Mouse (Mus musculus) embryonic facial prominence, embryonic 10.5 days (tissue): ENCODE measurements around the gene Rab11fip3. TPM values are rescaled to one million over a fixed set of nuclear protein-coding genes. Genes with fewer than 3 reads are reported as not detected.

ENCODE experiments used
- DNase-seq: peaks from one replicate; pipeline ENCODE4 v3.0.0-alpha.2; 2017; ENCODE audit warnings: low spot score
- H3K27ac ChIP-seq: fragments of 300-500 bp; sonication (generic); replicated peaks from 2 replicates; pipeline ENCODE4 v1.5.1; 2016; ENCODE audit warnings: mild to moderate bottlenecking
- H3K27me3 ChIP-seq: fragments of 300-500 bp; sonication (generic); replicated peaks from 2 replicates; pipeline ENCODE4 v1.6.1; 2016; ENCODE audit warnings: low read depth, mild to moderate bottlenecking; ENCODE audit not compliant: poor library complexity, severe bottlenecking
- H3K36me3 ChIP-seq: fragments of 300-500 bp; sonication (generic); replicated peaks from 2 replicates; pipeline ENCODE4 v1.6.1; 2016; ENCODE audit warnings: mild to moderate bottlenecking, moderate library complexity
- H3K4me1 ChIP-seq: fragments of 300-500 bp; sonication (generic); 2 replicates; pipeline ENCODE4 v1.6.1; 2016
- H3K4me3 ChIP-seq: fragments of 300-500 bp; sonication (generic); 2 replicates; pipeline ENCODE4 v1.5.1; 2016; ENCODE audit warnings: mild to moderate bottlenecking, moderate library complexity
- H3K9me3 ChIP-seq: fragments of 300-500 bp; sonication (generic); 2 replicates; pipeline ENCODE4 v1.6.1; 2016; ENCODE audit warnings: mild to moderate bottlenecking
- WGBS: fragments of 180-500 bp; shearing (Covaris S2); methylation state at CpG from one replicate; pipeline ENCODE4 v1.1.7; 2016; 5-methylcytosine and 5-hydroxymethylcytosine counted together
- polyA plus RNA-seq: library from polyadenylated mRNA; unstranded; fragments of >200 nt; fragmentation: Nextera tagmentation; extraction: Ambion mirVana; gene quantifications from 2 replicates; pipeline ENCODE4 v1.2.1, GENCODE M21; 2016

Rab11fip3 gene
- polyA plus RNA-seq, 1 experiment from 2014 or later, result 25.3 TPM

DNA sequence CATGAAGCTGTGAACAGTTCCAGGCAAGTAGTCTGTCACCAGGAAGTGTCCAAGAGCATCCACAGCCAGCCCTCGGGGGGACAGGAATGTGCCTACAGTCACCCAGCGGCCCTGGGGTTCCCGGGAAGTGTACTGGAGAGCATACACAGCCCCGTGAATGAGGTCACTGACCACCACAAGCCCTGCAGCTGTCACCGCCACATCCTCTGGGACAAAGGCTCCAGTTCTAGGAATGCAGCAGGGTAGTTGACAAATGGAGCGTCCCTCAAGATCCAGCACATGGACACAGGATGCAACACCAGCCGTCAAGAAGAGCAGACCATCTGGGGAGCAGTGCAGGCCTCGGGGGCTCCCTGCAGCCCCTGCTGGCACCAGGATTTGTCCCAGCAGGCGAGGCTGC is 125.6 kb downstream of the Rab11fip3 start:
- H3K9me3 ChIP-seq, result no peaks in the 10 kb centered on the region
- DNase-seq, result no peak
- H3K4me1 ChIP-seq, result peaks cover 57% of the 10 kb centered on the region
- H3K4me3 ChIP-seq, result 0 out of 2 replicates have a peak overlapping the region, but pooled peaks have one; percentile 5
- WGBS, result 73% methylated on average over 9 of the region's 9 CpGs
- no peaks in the 10 kb centered on the region; the same call in 1 of the 2 replicates for H3K27me3 ChIP-seq
- H3K27ac ChIP-seq, result peak overlapping the region; percentile 51; the same call in 1 of the 2 replicates
- peaks cover 5% of the 10 kb centered on the region for H3K36me3 ChIP-seq

DNA sequence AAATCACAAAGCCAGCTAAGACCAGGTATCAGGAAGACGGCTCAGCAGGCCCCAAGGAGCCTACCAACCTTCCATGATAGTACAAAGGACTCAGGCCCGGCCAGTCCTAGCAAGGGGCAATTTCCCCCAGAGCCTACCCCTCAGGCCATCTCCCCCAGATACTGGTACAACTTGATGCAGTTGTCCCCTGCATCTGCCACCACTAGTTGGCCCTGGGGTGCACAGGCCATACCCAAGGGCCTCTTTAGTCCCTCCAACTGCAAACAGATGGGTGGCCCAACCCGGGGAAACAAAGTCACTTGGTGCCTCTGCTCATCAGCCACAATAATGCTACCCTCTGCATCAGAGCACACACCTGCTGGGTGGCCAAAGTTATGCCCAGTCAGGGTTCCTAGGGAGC is 126.1 kb downstream of the Rab11fip3 start:
- WGBS, result 83% methylated on average over 3 of the region's 3 CpGs
- Histone ChIP-seq H3K27me3 (no peaks in the 10 kb centered on the region; the same call in 1 of the 2 replicates), H3K36me3 (peaks cover 8% of the 10 kb centered on the region), H3K9me3 (no peaks in the 10 kb centered on the region), H3K27ac (peak overlapping the region; percentile 51), H3K4me3 (0 out of 2 replicates have a peak overlapping the region, but pooled peaks have one; percentile 5), H3K4me1 (peaks cover 57% of the 10 kb centered on the region)
- no peak for DNase-seq

DNA sequence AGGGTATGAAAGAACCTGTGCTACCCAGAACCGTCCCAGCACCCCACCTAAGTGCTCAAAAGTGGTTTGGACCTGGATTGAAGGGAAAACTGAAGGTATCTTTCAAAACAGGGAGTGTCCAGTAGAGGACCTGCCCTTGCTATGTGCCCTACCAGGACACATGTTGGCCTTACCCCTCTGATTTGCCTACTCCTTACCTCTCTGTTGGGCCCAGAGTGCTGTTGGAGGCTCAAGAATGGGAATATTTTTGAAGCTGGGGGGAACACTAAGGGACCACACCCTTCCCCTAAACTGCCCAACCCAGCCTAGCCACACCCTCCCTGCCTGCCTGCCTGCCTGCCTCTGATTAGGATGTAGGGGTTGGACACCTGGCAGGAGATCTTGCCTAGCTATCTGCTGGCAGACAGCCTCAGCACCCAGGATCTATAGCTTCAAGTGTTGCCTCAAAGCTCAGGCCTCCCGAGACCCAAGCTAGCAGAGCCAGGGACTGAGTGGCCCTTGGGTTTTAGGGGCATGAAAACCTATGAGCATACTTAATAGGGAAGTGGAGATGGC is 126.7 kb downstream of the Rab11fip3 start:
- Histone ChIP-seq H3K27me3 (no peaks in the 10 kb centered on the region; the same call in 1 of the 2 replicates), H3K4me3 (peak overlapping the region; percentile 88), H3K4me1 (peaks cover 57% of the 10 kb centered on the region), H3K27ac (peak overlapping the region; percentile 96), H3K36me3 (peaks cover 14% of the 10 kb centered on the region), H3K9me3 (no peaks in the 10 kb centered on the region)
- 86% methylated on average over 2 of the region's 2 CpGs for WGBS
- no peak for DNase-seq

- peak; percentile 86 for DNase-seq
- H3K27ac ChIP-seq, result peak overlapping the region; percentile 96
- H3K27me3 ChIP-seq, result no peaks in the 10 kb centered on the region; the same call in 1 of the 2 replicates
- peak overlapping the region; percentile 88 for H3K4me3 ChIP-seq
- peaks cover 24% of the 10 kb centered on the region for H3K36me3 ChIP-seq
- H3K4me1 ChIP-seq, result peaks cover 57% of the 10 kb centered on the region
- no peaks in the 10 kb centered on the region for H3K9me3 ChIP-seq
- WGBS, result 3% methylated on average over 54 of the region's 54 CpGs
These were observed 127.7 kb downstream of the Rab11fip3 start for GRCm38 (mm10) chr17:25941511-25942241.

Other genes starting within 250 kb of the Rab11fip3 start
- 31.0 and 31.4 TPM in 2 replicates for gene Wdr24, start 245.9 kb downstream of the Rab11fip3 start, polyA plus RNA-seq
- 50.5 and 55.1 TPM in 2 replicates for gene Jmjd8, start 240.7 kb downstream of the Rab11fip3 start, polyA plus RNA-seq
- gene Stub1, start 236.2 kb downstream of the Rab11fip3 start, polyA plus RNA-seq, result 396 and 400 TPM in 2 replicates
- gene Rhbdl1, start 232.3 kb downstream of the Rab11fip3 start, polyA plus RNA-seq, result 1.2 and 1.4 TPM in 2 replicates
- 0.92 and 1.4 TPM in 2 replicates for gene Gm20683, start 227.8 kb downstream of the Rab11fip3 start, polyA plus RNA-seq
- 26.3 and 27.2 TPM in 2 replicates for gene Rhot2, start 224.7 kb downstream of the Rab11fip3 start, polyA plus RNA-seq
- 53.8 and 56.1 TPM in 2 replicates for gene Wdr90, start 208.1 kb downstream of the Rab11fip3 start, polyA plus RNA-seq
- gene Mcrip2, start 200.8 kb downstream of the Rab11fip3 start, polyA plus RNA-seq, result 17.3 and 20.2 TPM in 2 replicates
- gene Mettl26, start 194.5 kb downstream of the Rab11fip3 start, polyA plus RNA-seq, result 68.1 and 69.8 TPM in 2 replicates
- 7.8 and 12.6 TPM in 2 replicates for gene Wfikkn1, start 188.7 kb downstream of the Rab11fip3 start, polyA plus RNA-seq
- 30.9 and 34.0 TPM in 2 replicates for gene Rab40c, start 149.8 kb downstream of the Rab11fip3 start, polyA plus RNA-seq
- 62.9 and 69.3 TPM in 2 replicates for gene Pigq, start 124.6 kb downstream of the Rab11fip3 start, polyA plus RNA-seq
- 0.88 TPM in 1 of 2 replicates, not detected in the other for gene Nhlrc4, start 124.6 kb downstream of the Rab11fip3 start, polyA plus RNA-seq
- gene A930017K11Rik, start 117.0 kb downstream of the Rab11fip3 start, polyA plus RNA-seq, result 0.35 and 0.36 TPM in 2 replicates
- 34.3 and 40.1 TPM in 2 replicates for gene Capn15, start 83.8 kb downstream of the Rab11fip3 start, polyA plus RNA-seq
- gene Decr2, start 20.8 kb upstream of the Rab11fip3 start, polyA plus RNA-seq, result 29.1 and 30.1 TPM in 2 replicates
- 145 and 159 TPM in 2 replicates for gene Nme4, start 26.0 kb upstream of the Rab11fip3 start, polyA plus RNA-seq
- gene Tmem8, start 43.7 kb upstream of the Rab11fip3 start, polyA plus RNA-seq, result 1.2 TPM in 2 replicates
- gene Mrpl28, start 53.9 kb upstream of the Rab11fip3 start, polyA plus RNA-seq, result 289 and 299 TPM in 2 replicates
- 9.5 and 12.4 TPM in 2 replicates for gene Axin1, start 69.1 kb upstream of the Rab11fip3 start, polyA plus RNA-seq
- 0.31 and 1.1 TPM in 2 replicates for gene Pdia2, start 129.5 kb upstream of the Rab11fip3 start, polyA plus RNA-seq
- 1.5 and 4.7 TPM in 2 replicates for gene Rgs11, start 133.4 kb upstream of the Rab11fip3 start, polyA plus RNA-seq
- 8.5 and 13.4 TPM in 2 replicates for gene Arhgdig, start 138.2 kb upstream of the Rab11fip3 start, polyA plus RNA-seq
- 26.8 and 27.6 TPM in 2 replicates for gene Fam234a, start 174.7 kb upstream of the Rab11fip3 start, polyA plus RNA-seq
- gene Luc7l, start 183.3 kb upstream of the Rab11fip3 start, polyA plus RNA-seq, result 135 and 138 TPM in 2 replicates